Mouse (Mus musculus) heart, adult 8-10 months (tissue): ENCODE data around the gene Zfp3. TPM values are rescaled to one million over a fixed set of nuclear protein-coding genes. Genes with fewer than 3 reads are reported as not detected.
A peak's percentile ranks its signal among the peaks of the same experiment; 100 is the strongest.

Experiments
- DNase-seq: peaks from one replicate; pipeline ENCODE4 v3.0.0; 2022; ENCODE audit warnings: low spot score
- total RNA-seq, 4 experiments: library from RNA; stranded (reverse); gene quantifications; 2 replicates each; pipeline ENCODE4 v1.2.4; 2022

Gene Zfp3
- 1 to 10 TPM; 6.1 to 8.6 (median 7.5) TPM for total RNA-seq

- DNase-seq, result peak; percentile 54
Observed at GRCm38 (mm10) chr11:70763936-70764808, at the start of gene Zfp3. Gene Zfp3 (plus strand): TSS chr11:70764209.

- no peak for DNase-seq
Observed at GRCm38 (mm10) chr11:70715832-70716231, 48.2 kb upstream of the Zfp3 start.

GRCm38 (mm10) chr11:70718481-70718880 is 45.5 kb upstream of the Zfp3 start:
- no peak for DNase-seq

- DNase-seq, result peak; percentile 32
Observed at GRCm38 (mm10) chr11:70720567-70720966, 43.4 kb upstream of the Zfp3 start.

DNA sequence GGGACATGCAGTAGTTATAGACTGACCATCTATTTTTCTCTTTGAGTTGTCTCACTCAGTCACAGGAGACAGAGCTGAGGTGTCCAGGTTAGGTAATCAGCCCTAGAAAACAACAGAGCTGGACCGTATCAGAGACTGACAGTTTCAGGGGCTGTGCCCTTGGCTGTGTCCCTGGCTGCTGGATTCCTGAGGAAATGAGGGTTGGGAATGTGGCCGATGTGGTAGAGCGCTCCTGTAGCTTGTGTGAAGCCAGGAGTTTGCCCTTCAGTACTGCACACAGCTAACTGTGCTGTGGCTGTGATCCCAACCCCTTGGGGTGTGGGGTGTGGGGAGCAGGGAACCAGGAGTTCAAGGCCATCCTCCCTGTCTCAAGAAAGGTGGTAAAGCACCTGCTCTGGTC is 42.9 kb upstream of the Zfp3 start:
- no peak for DNase-seq

DNA sequence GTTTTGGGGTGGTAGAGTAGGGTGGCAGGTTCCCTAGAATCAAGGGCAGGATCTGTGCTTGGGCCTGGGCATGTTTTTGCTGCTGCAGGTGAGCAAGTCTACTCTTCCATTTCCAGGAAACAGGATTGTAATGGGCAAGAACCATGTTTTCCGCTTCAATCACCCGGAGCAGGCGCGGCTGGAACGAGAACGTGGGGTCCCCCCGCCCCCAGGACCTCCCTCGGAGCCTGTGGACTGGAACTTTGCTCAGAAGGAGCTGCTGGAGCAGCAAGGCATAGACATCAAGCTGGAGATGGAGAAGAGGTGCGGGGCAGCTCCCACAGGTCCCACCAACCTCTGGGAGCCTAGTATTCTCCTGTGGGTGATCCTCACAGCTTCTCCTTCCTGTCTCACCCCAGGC is 39.3 kb upstream of the Zfp3 start:
- no peak for DNase-seq

DNA sequence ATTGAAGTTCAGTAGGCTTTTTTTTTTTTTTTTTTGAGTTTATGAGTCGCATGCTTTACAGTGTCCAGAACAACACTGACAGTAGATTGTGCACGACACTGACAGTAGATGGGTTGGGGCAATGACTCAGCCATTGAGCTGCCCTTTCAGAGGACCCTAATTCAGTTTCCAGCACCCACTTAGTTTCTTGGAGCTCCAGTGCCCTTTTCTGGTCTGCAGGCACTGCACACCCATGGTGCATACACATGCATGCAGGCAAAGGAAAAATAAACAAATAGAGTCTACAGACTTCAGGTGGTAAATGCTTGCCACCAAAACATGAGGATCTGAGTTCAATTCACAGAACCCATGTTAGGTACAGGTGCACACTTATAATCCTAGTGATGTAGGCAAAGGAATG is 37.4 kb upstream of the Zfp3 start:
- no peak for DNase-seq

GRCm38 (mm10) chr11:70727385-70727784 is 36.6 kb upstream of the Zfp3 start:
- no peak for DNase-seq

DNA sequence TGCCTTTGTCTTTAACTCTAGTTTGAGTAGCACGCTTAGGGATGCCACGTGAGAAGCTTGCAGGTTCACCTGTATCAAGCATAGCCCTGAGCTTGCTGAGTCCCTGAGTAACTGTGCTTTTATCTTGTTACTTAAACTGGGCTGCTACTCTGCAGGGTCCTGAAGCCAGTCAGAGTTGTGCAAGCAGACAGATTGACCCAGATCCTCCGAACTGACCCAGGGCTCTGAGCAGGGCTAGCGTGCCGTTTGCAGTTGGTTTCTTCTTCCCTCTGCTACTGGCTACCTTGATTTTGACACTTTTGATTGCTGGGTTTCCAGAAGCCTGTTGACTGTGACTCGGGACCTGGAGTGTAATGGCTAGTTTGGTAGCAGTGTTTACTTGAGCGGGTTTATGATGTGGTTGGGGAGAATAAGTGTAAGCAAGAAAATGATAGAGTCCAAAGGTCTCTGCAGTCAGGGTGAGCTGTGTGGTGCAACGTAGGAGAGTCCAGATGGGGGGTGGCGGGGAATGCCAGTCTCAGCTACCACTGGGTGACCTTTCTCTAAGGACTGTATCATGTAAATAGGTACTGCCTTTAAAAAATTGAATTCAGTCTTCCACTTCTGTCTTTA is 33.5 kb upstream of the Zfp3 start:
- no peak for DNase-seq

- no peak for DNase-seq
Observed at GRCm38 (mm10) chr11:70731178-70731577, 32.8 kb upstream of the Zfp3 start.

GRCm38 (mm10) chr11:70733256-70733655 is 30.8 kb upstream of the Zfp3 start:
- no peak for DNase-seq

DNA sequence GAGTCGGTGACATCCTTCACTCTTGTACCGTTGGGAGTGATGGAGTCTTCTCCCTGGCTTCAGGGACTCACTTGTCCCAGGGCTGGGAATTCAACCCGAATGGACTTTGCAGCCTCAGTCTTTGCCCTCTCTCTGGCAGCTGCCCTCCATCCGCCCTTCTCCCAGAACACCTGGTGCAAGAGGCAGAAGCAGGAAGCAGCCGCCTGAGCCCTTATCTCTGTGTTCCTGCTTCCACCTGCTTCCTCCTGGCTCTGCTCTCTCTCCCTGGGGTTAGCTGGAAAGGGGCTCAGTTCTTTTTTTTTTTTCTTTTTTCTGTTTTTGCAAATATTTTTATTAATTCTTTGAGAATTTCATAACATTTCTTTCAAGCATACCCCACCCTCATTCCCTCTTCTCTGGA is 26.3 kb upstream of the Zfp3 start:
- no peak for DNase-seq

- no peak for DNase-seq
Observed at GRCm38 (mm10) chr11:70741603-70742002, 22.4 kb upstream of the Zfp3 start.

DNA sequence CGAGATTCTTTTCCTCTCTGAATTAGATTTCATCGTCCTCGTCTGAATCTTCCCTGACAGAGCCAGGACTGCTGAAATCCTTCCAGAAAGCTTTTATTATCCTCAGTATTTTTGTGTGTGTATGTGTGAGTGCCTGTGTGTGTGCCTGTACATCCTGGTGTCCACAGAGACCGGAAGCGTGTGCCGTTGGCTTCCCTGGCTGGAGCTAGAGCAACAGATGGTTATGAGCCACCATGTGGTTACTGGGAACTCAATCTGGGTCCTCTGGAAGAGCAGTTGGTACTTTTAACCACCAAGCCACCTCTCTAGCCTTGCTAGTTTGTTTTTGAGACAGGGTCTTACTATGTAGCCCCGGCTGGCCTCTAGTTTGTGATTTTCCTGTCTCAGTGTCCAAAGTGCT is 21.9 kb upstream of the Zfp3 start:
- no peak for DNase-seq

GRCm38 (mm10) chr11:70742581-70743459 is 21.2 kb upstream of the Zfp3 start:
- DNase-seq, result no peak

DNA sequence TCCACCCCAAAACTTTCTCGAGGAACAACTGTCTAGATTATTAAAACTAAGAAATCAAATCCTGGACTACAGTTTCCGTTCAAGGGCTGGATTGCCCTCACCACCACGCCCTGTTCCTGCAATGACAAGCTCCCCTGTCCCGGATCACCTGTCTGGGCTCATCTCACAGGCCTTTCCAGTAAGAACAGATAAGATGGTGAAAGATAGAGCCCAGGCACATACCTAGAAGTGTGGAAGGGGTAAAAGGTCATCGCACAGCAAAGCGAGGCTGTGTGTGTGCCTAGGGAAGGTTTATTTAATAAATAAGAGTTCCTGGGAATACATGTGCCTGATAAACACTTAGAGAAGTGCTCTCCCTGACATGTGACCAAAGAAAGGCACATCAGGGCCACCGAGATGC is 18.4 kb upstream of the Zfp3 start:
- DNase-seq, result no peak

DNA sequence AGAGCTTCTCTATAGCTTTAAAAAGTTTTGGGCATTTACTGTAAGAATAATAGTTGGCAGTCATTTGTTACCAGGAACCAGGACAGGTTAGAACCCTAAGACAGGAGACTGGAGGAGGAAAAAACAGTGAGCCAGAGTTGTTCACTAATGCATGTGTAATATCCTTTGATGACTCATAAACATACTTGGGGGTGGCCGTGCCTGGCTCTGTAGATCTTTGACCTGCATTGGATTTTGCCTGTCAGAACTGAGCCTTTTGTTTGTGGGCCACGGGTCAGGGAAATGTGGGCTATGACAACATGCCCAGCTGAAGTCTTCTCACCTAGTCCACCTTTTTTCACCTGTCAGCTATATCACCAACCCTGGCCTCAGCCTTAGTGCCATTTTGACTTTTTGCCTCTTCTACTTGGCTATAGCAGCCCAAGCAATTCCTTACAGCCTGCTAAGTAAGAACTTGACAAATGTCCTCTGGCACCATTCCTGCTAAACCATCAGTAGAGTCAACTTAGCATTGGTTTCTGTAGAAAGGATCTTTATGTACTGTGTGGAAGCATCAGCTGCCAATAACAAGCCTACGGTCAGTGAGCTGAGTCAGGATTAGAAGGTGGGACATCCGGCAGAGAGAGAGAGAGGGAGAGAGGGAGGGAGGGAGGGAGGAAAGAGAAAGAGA is 16.0 kb upstream of the Zfp3 start:
- no peak for DNase-seq

GRCm38 (mm10) chr11:70752337-70753017 is 11.5 kb upstream of the Zfp3 start:
- DNase-seq, result no peak

GRCm38 (mm10) chr11:70753146-70753545 is 10.9 kb upstream of the Zfp3 start:
- no peak for DNase-seq

DNA sequence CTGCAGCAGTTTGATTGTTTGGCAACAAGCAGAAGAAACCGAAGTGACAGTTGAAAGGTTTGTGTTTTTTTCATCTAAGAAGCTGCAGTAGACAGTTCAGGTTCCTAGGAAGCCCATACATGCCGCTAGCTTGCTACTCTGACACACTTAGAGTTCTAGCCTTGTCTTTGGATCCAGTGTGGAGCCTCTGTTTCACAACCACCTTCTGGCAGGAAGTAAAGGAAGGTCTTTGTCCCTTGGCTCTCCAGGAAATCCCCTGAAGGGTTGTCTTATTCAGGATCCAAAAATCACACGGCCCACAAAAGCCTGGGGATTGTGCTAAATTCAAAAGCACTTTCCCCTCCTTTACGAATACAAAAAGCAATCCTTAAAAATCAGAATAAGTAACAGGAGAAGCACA is 9.5 kb upstream of the Zfp3 start:
- no peak for DNase-seq

GRCm38 (mm10) chr11:70754958-70755357 is 9.1 kb upstream of the Zfp3 start:
- DNase-seq, result no peak
